Mouse (Mus musculus): ENCODE measurements around the gene Csk. TPM values are rescaled to one million over a fixed set of nuclear protein-coding genes. Genes with fewer than 3 reads are reported as not detected.

Gene Csk
- polyA plus RNA-seq, 1 experiment from 2014 or later, result 13.1 TPM

DNA sequence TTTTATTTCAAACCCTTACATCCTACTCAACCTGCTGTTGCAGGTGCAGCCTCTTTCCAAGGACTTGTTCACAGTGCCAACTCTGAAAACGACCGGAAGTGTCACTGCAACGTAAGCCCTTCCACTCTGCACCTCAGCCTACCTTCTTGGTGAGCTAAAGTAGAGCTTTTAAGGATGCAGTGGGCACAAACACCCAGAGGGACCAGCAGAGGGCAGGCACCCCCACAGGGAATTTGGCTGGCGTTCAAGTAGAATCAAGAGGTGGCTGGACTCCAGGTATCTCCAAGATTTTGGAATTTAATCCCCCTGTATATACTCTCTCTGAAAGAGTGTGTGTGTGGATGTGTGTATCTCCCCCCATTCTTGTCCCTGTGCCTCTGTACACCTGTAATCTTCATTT, 4.4 kb upstream of the Csk start:
- Histone ChIP-seq H3K4me1 (ENCODE audit: control insufficient read depth in 2 of 2, insufficient read depth in 2 of 2, low read length in 2 of 2) (peaks cover 3 to 4% of the 10 kb centered on the region in 2 experiments; a peak in 1 of 4 replicates), H3K9ac (ENCODE audit: low read length) (no peak overlapping the region), H3K36me3 (ENCODE audit: control insufficient read depth, insufficient read depth, low read length) (no peaks in the 10 kb centered on the region), H3K4me3 (ENCODE audit: control insufficient read depth in 1 of 2, insufficient read depth in 1 of 2, low read depth in 1 of 2, low read length in 2 of 2) (no peak overlapping the region), H3K27me3 (ENCODE audit: control insufficient read depth, insufficient read depth, low read length) (peaks cover 10% of the 10 kb centered on the region; the same call in 1 of the 2 replicates), H3K9me3 (ENCODE audit: control insufficient read depth, low read length) (no peaks in the 10 kb centered on the region), H3K27ac (replicated peaks in 1 of 2; ENCODE audit: control insufficient read depth in 1 of 2, insufficient read depth in 1 of 2, low read depth in 2 of 2, low read length in 2 of 2) (no peak overlapping the region), H3K4me2 (ENCODE audit: low read length) (no peak overlapping the region)
- WGBS, result 51% methylated on average over 4 of the region's 4 CpGs
- no peak for ATAC-seq (ENCODE audit: insufficient number of reproducible peaks, insufficient read depth, low FRiP score, low read depth)

DNA sequence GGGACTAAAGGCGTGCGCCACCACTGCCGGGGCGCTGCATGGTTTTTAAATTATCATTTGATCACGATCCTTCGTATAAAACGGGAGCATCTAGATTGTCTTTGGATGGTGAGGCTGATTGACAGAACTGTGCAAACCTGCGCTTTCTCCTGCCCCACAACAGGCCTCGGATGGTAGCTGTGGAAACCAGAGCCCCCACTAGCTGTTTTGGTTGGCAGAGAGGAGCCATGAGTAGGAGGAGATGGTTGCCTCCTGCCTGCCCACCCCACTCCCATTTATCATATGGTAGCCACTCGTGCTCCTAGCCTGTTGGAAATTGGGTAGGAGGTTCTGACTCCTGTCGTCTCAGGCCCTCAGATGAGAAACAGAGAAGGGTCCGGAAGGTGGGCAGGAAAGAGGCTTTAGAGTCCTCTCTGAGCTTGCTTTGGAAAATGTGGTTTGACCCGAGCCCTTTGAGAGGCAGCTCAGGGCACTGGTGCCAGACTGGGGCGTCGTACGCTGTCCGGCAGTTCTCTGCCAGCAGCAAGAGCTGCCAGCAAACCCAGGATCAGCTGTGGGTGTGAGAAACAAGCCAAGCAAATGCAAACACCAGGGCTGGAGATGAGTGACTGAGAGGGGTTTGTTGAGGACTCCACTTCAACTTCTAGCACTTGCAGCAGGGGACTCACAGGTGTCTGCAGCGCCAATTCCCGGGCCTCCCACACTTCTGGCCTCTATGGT, 3.4 kb upstream of the Csk start:
- H3K9ac ChIP-seq (ENCODE audit: low read length), result no peak overlapping the region
- peaks cover 3 to 4% of the 10 kb centered on the region in 2 experiments; a peak in 1 of 4 replicates for H3K4me1 ChIP-seq (ENCODE audit: control insufficient read depth in 2 of 2, insufficient read depth in 2 of 2, low read length in 2 of 2)
- no peak for ATAC-seq (ENCODE audit: insufficient number of reproducible peaks, insufficient read depth, low FRiP score, low read depth)
- H3K27ac ChIP-seq (replicated peaks in 1 of 2; ENCODE audit: control insufficient read depth in 1 of 2, insufficient read depth in 1 of 2, low read depth in 2 of 2, low read length in 2 of 2), result no peak overlapping the region
- no peaks in the 10 kb centered on the region for H3K9me3 ChIP-seq (ENCODE audit: control insufficient read depth, low read length)
- no peak overlapping the region for H3K4me2 ChIP-seq (ENCODE audit: low read length)
- H3K4me3 ChIP-seq (ENCODE audit: control insufficient read depth in 1 of 2, insufficient read depth in 1 of 2, low read depth in 1 of 2, low read length in 2 of 2), result no peak overlapping the region
- H3K36me3 ChIP-seq (ENCODE audit: control insufficient read depth, insufficient read depth, low read length), result no peaks in the 10 kb centered on the region
- H3K27me3 ChIP-seq (ENCODE audit: control insufficient read depth, insufficient read depth, low read length), result peaks cover 10% of the 10 kb centered on the region; the same call in 1 of the 2 replicates
- WGBS, result 81% methylated on average over 19 of the region's 19 CpGs

GRCm38 (mm10) chr9:57655749-57656148, 2.3 kb upstream of the Csk start:
- no peaks in the 10 kb centered on the region for H3K9me3 ChIP-seq (ENCODE audit: control insufficient read depth, low read length)
- 2% methylated on average over 11 of the region's 11 CpGs for WGBS
- ATAC-seq (ENCODE audit: insufficient number of reproducible peaks, insufficient read depth, low FRiP score, low read depth), result peak; percentile 69
- peak overlapping the region; percentile 50 for H3K4me2 ChIP-seq (ENCODE audit: low read length)
- peaks cover 10% of the 10 kb centered on the region; the same call in 1 of the 2 replicates for H3K27me3 ChIP-seq (ENCODE audit: control insufficient read depth, insufficient read depth, low read length)
- H3K9ac ChIP-seq (ENCODE audit: low read length), result peak overlapping the region; percentile 17; the same call in 1 of the 2 replicates
- peak overlapping the region in 1 of 2 experiments; percentile 19; a peak in 1 of 4 replicates for H3K4me3 ChIP-seq (ENCODE audit: control insufficient read depth in 1 of 2, insufficient read depth in 1 of 2, low read depth in 1 of 2, low read length in 2 of 2)
- no peaks in the 10 kb centered on the region for H3K36me3 ChIP-seq (ENCODE audit: control insufficient read depth, insufficient read depth, low read length)
- H3K27ac ChIP-seq (replicated peaks in 1 of 2; ENCODE audit: control insufficient read depth in 1 of 2, insufficient read depth in 1 of 2, low read depth in 2 of 2, low read length in 2 of 2), result no peak overlapping the region
- H3K4me1 ChIP-seq (ENCODE audit: control insufficient read depth in 2 of 2, insufficient read depth in 2 of 2, low read length in 2 of 2), result peaks cover 4 to 7% of the 10 kb centered on the region in 2 experiments; a peak in 2 of 4 replicates

DNA sequence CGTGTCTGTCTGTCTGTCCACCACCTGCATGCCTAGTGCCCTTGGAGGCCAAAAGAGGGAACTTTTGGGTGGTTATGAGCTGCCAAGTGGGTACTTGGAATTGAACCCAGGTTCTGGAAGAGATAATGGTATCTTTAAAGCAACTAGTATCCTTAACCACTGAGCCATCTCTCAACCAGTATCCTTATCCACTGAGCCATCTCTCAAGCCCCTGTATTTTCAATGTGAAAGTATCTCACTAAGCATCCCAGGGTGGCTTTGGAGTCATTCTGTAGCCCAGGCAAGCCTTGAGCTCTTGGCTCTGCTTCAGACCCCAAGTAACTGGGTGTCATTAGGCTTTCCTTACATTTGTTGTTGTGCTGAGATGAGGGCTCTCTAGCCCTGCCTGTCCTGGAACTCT, 1.5 kb upstream of the Csk start:
- no peaks in the 10 kb centered on the region for H3K9me3 ChIP-seq (ENCODE audit: control insufficient read depth, low read length)
- no peak overlapping the region for H3K4me2 ChIP-seq (ENCODE audit: low read length)
- peaks cover 6 to 7% of the 10 kb centered on the region in 2 experiments; a peak in 2 of 4 replicates for H3K4me1 ChIP-seq (ENCODE audit: control insufficient read depth in 2 of 2, insufficient read depth in 2 of 2, low read length in 2 of 2)
- H3K27me3 ChIP-seq (ENCODE audit: control insufficient read depth, insufficient read depth, low read length), result peaks cover 10% of the 10 kb centered on the region; the same call in 1 of the 2 replicates
- no peak overlapping the region for H3K4me3 ChIP-seq (ENCODE audit: control insufficient read depth in 1 of 2, insufficient read depth in 1 of 2, low read depth in 1 of 2, low read length in 2 of 2)
- no peaks in the 10 kb centered on the region for H3K36me3 ChIP-seq (ENCODE audit: control insufficient read depth, insufficient read depth, low read length)
- H3K9ac ChIP-seq (ENCODE audit: low read length), result no peak overlapping the region
- no peak overlapping the region for H3K27ac ChIP-seq (replicated peaks in 1 of 2; ENCODE audit: control insufficient read depth in 1 of 2, insufficient read depth in 1 of 2, low read depth in 2 of 2, low read length in 2 of 2)
- WGBS, result 88% methylated on average over 1 of the region's 1 CpGs
- ATAC-seq (ENCODE audit: insufficient number of reproducible peaks, insufficient read depth, low FRiP score, low read depth), result no peak

DNA sequence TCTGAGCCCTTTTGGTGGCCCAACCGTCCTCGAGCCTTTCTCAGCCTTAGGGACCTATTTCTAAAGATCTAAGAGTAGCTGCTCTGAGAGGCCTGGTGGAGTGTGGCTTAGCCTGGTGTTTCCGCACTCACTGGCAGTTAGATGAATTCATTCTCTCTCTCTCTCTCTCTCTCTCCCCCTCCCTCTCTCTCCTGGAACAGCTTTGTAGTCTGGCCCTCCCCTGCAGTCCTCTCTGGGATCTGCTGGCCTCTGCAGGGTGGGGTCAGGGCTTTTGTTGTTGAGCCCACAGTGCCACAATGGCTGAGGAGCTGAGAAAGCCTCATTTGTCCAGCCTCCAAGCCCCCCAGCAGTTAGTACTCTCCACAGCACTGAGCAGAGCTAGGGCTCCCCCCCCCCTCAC, 576 bp downstream of the Csk start:
- no peak overlapping the region for H3K4me2 ChIP-seq (ENCODE audit: low read length)
- no peak overlapping the region for H3K9ac ChIP-seq (ENCODE audit: low read length)
- H3K36me3 ChIP-seq (ENCODE audit: control insufficient read depth, insufficient read depth, low read length), result no peaks in the 10 kb centered on the region
- no peak overlapping the region for H3K4me3 ChIP-seq (ENCODE audit: control insufficient read depth in 1 of 2, insufficient read depth in 1 of 2, low read depth in 1 of 2, low read length in 2 of 2)
- H3K9me3 ChIP-seq (ENCODE audit: control insufficient read depth, low read length), result no peaks in the 10 kb centered on the region
- peaks cover 6 to 7% of the 10 kb centered on the region in 2 experiments; a peak in 2 of 4 replicates for H3K4me1 ChIP-seq (ENCODE audit: control insufficient read depth in 2 of 2, insufficient read depth in 2 of 2, low read length in 2 of 2)
- 59% methylated on average over 3 of the region's 3 CpGs for WGBS
- peaks cover 10% of the 10 kb centered on the region; the same call in 1 of the 2 replicates for H3K27me3 ChIP-seq (ENCODE audit: control insufficient read depth, insufficient read depth, low read length)
- no peak for ATAC-seq (ENCODE audit: insufficient number of reproducible peaks, insufficient read depth, low FRiP score, low read depth)
- no peak overlapping the region for H3K27ac ChIP-seq (replicated peaks in 1 of 2; ENCODE audit: control insufficient read depth in 1 of 2, insufficient read depth in 1 of 2, low read depth in 2 of 2, low read length in 2 of 2)

DNA sequence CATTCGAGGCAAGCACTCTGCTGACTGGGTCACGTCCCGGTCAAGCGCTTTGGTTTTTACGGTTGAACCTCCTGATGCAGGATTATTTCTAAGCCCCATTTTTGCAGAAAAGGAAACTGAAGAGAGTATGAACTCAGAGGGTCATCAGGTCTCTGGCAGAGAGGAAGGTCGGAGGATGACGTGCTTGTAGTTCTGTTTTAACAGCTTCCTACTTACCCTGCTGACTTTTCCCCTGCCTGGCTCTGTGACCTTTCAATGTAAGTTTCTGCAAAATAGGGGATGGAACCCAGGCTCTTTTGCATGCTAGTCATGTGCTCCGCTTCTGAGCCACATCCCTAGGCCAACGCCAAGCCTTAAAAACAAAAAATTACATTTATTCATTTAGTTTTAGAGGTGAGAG, 1.1 kb downstream of the Csk start:
- Histone ChIP-seq H3K4me2 (ENCODE audit: low read length) (no peak overlapping the region), H3K27ac (replicated peaks in 1 of 2; ENCODE audit: control insufficient read depth in 1 of 2, insufficient read depth in 1 of 2, low read depth in 2 of 2, low read length in 2 of 2) (no peak overlapping the region), H3K36me3 (ENCODE audit: control insufficient read depth, insufficient read depth, low read length) (no peaks in the 10 kb centered on the region), H3K4me1 (ENCODE audit: control insufficient read depth in 2 of 2, insufficient read depth in 2 of 2, low read length in 2 of 2) (peaks cover 6 to 7% of the 10 kb centered on the region in 2 experiments; a peak in 2 of 4 replicates), H3K9ac (ENCODE audit: low read length) (no peak overlapping the region), H3K9me3 (ENCODE audit: control insufficient read depth, low read length) (no peaks in the 10 kb centered on the region), H3K4me3 (ENCODE audit: control insufficient read depth in 1 of 2, insufficient read depth in 1 of 2, low read depth in 1 of 2, low read length in 2 of 2) (no peak overlapping the region), H3K27me3 (ENCODE audit: control insufficient read depth, insufficient read depth, low read length) (peaks cover 10% of the 10 kb centered on the region; the same call in 1 of the 2 replicates)
- no peak for ATAC-seq (ENCODE audit: insufficient number of reproducible peaks, insufficient read depth, low FRiP score, low read depth)
- WGBS, result 78% methylated on average over 9 of the region's 9 CpGs

- H3K4me2 ChIP-seq (ENCODE audit: low read length), result no peak overlapping the region
- no peak overlapping the region for H3K9ac ChIP-seq (ENCODE audit: low read length)
- H3K9me3 ChIP-seq (ENCODE audit: control insufficient read depth, low read length), result no peaks in the 10 kb centered on the region
- WGBS, result 36% methylated on average over 6 of the region's 6 CpGs
- no peak overlapping the region for H3K27ac ChIP-seq (replicated peaks in 1 of 2; ENCODE audit: control insufficient read depth in 1 of 2, insufficient read depth in 1 of 2, low read depth in 2 of 2, low read length in 2 of 2)
- peaks cover 10% of the 10 kb centered on the region; the same call in 1 of the 2 replicates for H3K27me3 ChIP-seq (ENCODE audit: control insufficient read depth, insufficient read depth, low read length)
- H3K36me3 ChIP-seq (ENCODE audit: control insufficient read depth, insufficient read depth, low read length), result no peaks in the 10 kb centered on the region
- peaks cover 3 to 6% of the 10 kb centered on the region in 2 experiments; a peak in 3 of 4 replicates for H3K4me1 ChIP-seq (ENCODE audit: control insufficient read depth in 2 of 2, insufficient read depth in 2 of 2, low read length in 2 of 2)
- no peak for ATAC-seq (ENCODE audit: insufficient number of reproducible peaks, insufficient read depth, low FRiP score, low read depth)
- no peak overlapping the region for H3K4me3 ChIP-seq (ENCODE audit: control insufficient read depth in 1 of 2, insufficient read depth in 1 of 2, low read depth in 1 of 2, low read length in 2 of 2)
Observed at GRCm38 (mm10) chr9:57650786-57651311, 2.6 kb downstream of the Csk start.

Measured in heart, embryonic 14.5 days (tissue).